Mouse (Mus musculus) lung, postnatal 0 days (tissue): ENCODE results near the gene Mydgf. TPM values are rescaled to one million over a fixed set of nuclear protein-coding genes. Genes with fewer than 3 reads are reported as not detected.

Experiments used
- ATAC-seq: fragments of 200-750 bp; cut with Nextera tagmentation; 2 replicates; pipeline ENCODE4 v1.8.0; 2017; ENCODE audit warnings: moderate library complexity
- DNase-seq: peaks from one replicate; pipeline ENCODE4 v3.0.0-alpha.2; 2016; ENCODE audit warnings: low spot score
- H3K27ac ChIP-seq: fragments of 300-500 bp; sonication (generic); 2 replicates; pipeline ENCODE4 v1.5.1; 2014; ENCODE audit warnings: antibody characterized with exemption, mild to moderate bottlenecking, low read length, mixed read lengths
- H3K27me3 ChIP-seq: fragments of 300-500 bp; sonication (generic); replicated peaks from 2 replicates; pipeline ENCODE4 v1.6.1; 2014; ENCODE audit warnings: low read length, mixed read lengths; ENCODE audit not compliant: insufficient read depth
- H3K36me3 ChIP-seq: fragments of 300-500 bp; sonication (generic); 2 replicates; pipeline ENCODE4 v1.6.1; 2014; ENCODE audit warnings: low read length, mixed read lengths; ENCODE audit not compliant: insufficient read depth
- H3K4me1 ChIP-seq: fragments of 300-500 bp; sonication (generic); 2 replicates; pipeline ENCODE4 v1.6.1; 2014; ENCODE audit warnings: antibody characterized with exemption, low read depth, low read length, mixed read lengths; ENCODE audit not compliant: insufficient read depth
- H3K4me2 ChIP-seq: fragments of 300-500 bp; sonication (generic); replicated peaks from 2 replicates; pipeline ENCODE4 v1.6.1; 2014; ENCODE audit warnings: low read depth, mild to moderate bottlenecking, low read length, moderate library complexity, mixed read lengths
- H3K4me3 ChIP-seq: fragments of 300-500 bp; sonication (generic); 2 replicates; pipeline ENCODE4 v1.5.1; 2014; ENCODE audit warnings: low read depth, low read length
- H3K9ac ChIP-seq: fragments of 300-500 bp; sonication (generic); replicated peaks from 2 replicates; pipeline ENCODE4 v1.6.1; 2014; ENCODE audit warnings: low read depth, mild to moderate bottlenecking
- H3K9me3 ChIP-seq: fragments of 300-500 bp; sonication (generic); 2 replicates; pipeline ENCODE4 v1.6.1; 2016; ENCODE audit warnings: low read length, mixed read lengths
- CTCF ChIP-seq: IDR thresholded peaks from 2 replicates; pipeline ENCODE4 v1.5.1; 2016; ENCODE audit warnings: antibody characterized with exemption, mild to moderate bottlenecking
- EP300 ChIP-seq: IDR thresholded peaks from 2 replicates; pipeline ENCODE4 v1.6.1; 2016; ENCODE audit warnings: antibody characterized with exemption, mild to moderate bottlenecking, control low read depth
- WGBS: fragments of 180-500 bp; shearing (Covaris S2); extraction: QIAGEN DNeasy Blood & Tissue Kit; methylation state at CpG from one replicate; pipeline ENCODE4 v1.1.7; 2014; 5-methylcytosine and 5-hydroxymethylcytosine counted together
- polyA plus RNA-seq: library from polyadenylated mRNA; unstranded; fragments of >200 nt; fragmentation: Nextera tagmentation; extraction: Ambion mirVana; gene quantifications from 2 replicates; pipeline ENCODE4 v1.2.1, GENCODE M21; 2015

The Mydgf gene
- polyA plus RNA-seq, 1 experiment from 2014 or later: 71.2 TPM

DNA sequence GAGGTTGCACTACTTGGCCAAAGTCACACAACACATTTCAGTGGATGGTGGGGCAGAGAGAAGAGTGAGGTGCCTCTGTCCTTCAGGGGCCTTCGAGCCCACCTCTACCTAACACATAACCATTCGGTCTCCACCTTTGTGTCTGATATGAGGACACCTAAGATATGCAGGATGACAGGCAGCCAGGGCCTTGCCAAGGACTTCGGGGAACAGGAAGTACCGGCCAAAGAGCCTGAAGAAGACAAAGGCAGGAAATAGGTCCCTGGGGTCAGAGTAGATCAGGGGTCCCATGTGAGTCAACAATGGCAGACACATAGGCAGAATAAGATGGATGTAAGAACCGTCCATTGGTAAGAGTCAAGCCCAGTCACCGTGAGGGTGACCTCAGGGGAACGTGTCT is 47.2 kb downstream of the Mydgf start:
- ATAC-seq: no peak
- H3K4me2 ChIP-seq: no peak overlapping the region
- WGBS: 63% methylated on average over 7 of the region's 7 CpGs
- H3K27me3 ChIP-seq: peaks cover 19% of the 10 kb centered on the region; the same call in 1 of the 2 replicates
- H3K4me1 ChIP-seq: peaks cover under 1% of the 10 kb centered on the region
- H3K27ac ChIP-seq: no peak overlapping the region
- no peaks in the 10 kb centered on the region for H3K36me3 ChIP-seq
- H3K9me3 ChIP-seq: no peaks in the 10 kb centered on the region
- DNase-seq: no peak
- TF ChIP-seq EP300 (peak; percentile 22; the same call in 1 of the 2 replicates), CTCF (no peak)
- no peak overlapping the region for H3K9ac ChIP-seq
- no peak overlapping the region for H3K4me3 ChIP-seq

DNA sequence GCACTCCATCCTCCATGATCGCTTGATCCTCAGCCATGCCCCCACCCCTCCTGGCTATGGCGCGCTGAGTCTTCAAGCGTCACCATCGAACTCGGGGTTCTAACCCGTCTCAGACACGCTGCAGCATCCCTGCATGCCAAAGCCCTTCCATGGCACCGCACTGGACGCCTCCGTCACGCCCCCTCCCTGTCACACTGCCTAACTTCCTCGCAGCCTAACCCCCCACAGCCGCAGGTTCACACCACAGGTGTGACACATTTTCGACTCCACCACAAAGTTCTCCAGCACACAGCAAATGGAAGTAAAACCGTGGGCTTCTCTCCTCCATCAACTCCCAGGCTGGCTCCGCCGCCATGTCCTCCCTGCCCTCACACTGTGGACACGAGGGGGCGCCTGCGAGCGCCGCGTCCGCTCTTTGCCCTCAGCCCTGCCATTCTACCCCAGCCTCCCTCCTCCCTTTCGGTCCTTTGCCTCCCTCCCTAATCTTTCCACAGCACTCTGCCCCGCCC is 49.2 kb downstream of the Mydgf start:
- peak overlapping the region; percentile 79; the same call in 1 of the 2 replicates for H3K27ac ChIP-seq
- no peaks in the 10 kb centered on the region for H3K9me3 ChIP-seq
- WGBS: 5% methylated on average over 27 of the region's 27 CpGs
- ATAC-seq (peak; percentile 38), DNase-seq (peak; percentile 68)
- 0 out of 2 replicates have a peak, but pooled peaks cover 7% of the 10 kb centered on the region for H3K27me3 ChIP-seq
- H3K4me2 ChIP-seq: peak overlapping the region; percentile 54
- H3K9ac ChIP-seq: no peak overlapping the region
- no peaks in the 10 kb centered on the region for H3K36me3 ChIP-seq
- no peaks in the 10 kb centered on the region for H3K4me1 ChIP-seq
- peak overlapping the region; percentile 25 for H3K4me3 ChIP-seq
- TF ChIP-seq EP300: no peak
- peak; percentile 90 for TF ChIP-seq CTCF

DNA sequence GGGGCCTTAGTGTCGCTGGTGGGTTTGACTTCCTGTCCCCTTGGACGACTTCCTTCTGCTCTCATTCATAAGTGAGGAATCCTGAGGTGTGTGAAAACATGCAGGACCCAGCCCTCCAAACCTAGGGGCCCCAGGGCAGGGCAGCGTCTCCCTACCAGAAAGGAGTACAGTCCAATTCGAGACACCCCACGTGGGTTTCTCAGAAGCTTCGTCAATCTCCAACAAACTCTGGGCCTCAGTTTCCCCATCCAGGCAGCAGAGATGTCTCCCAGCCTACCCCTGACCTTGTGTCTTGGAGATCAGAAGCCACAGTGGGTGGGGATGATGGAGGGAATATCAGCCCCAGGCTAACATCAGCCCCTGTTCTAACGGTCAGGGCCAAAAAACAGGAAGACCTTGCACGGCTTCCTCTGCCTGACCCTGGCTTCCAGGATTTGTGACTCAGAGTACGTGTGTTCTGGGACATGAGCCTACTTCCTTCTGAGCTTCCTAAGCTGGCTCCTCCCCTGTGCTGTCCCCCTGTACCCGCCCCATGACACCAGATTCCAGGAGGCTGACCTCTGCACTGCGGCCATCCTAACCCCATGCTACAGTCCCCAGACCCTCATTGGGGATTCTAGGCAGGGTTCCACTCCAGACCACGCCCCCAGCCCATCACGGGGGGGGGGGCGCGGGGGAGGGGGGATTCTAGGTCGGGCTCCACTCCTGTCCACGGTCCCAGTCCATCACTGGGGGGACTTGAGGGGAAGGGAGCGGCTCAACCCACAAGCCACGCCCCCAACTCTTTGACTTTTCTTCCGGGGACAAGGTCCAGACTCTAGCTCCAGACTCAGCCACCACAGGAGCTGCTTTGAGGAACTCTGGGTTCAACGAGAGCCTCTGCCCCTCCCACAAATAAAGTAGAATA is 50.0 kb downstream of the Mydgf start:
- 14% methylated on average over 17 of the region's 21 CpGs for WGBS
- TF ChIP-seq CTCF (no peak), EP300 (peak; percentile 76)
- no peak overlapping the region for H3K9ac ChIP-seq

DNA sequence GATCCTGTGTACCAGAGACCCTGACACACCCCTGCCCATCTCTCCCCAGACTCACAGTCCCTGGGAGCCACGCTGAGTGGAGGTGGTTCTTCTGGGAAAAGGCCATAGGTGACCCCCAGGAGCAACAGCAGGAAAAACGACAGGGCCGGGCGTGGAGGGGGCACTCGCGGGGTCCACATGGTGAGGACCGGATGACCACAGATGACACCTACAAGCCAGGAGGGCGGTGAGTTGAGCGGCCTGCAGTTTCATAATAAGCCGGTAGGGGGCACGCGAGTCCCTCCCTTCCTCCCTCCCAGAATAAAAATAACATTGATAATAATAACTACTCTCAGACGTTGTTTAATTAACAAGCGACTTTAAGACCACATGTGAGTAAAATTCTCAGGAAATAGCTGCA is 51.1 kb downstream of the Mydgf start:
- no peak overlapping the region for H3K4me2 ChIP-seq
- no peaks in the 10 kb centered on the region for H3K9me3 ChIP-seq
- H3K27ac ChIP-seq: no peak overlapping the region
- no peak overlapping the region for H3K9ac ChIP-seq
- ATAC-seq: 0 out of 2 replicates have a peak, but pooled peaks have one; percentile 6
- TF ChIP-seq EP300: no peak
- TF ChIP-seq CTCF: peak; percentile 89
- no peaks in the 10 kb centered on the region for H3K4me1 ChIP-seq
- DNase-seq: peak; percentile 77
- H3K36me3 ChIP-seq: no peaks in the 10 kb centered on the region
- H3K27me3 ChIP-seq: no peaks in the 10 kb centered on the region
- no peak overlapping the region for H3K4me3 ChIP-seq
- 2% methylated on average over 14 of the region's 14 CpGs for WGBS

More for the DNA sequence above, 50.0 kb downstream of the Mydgf start:
- peak overlapping the region; percentile 87 for H3K27ac ChIP-seq
- no peaks in the 10 kb centered on the region for H3K36me3 ChIP-seq
- peak overlapping the region; percentile 54 for H3K4me2 ChIP-seq
- no peaks in the 10 kb centered on the region for H3K27me3 ChIP-seq
- H3K9me3 ChIP-seq: no peaks in the 10 kb centered on the region
- DNase-seq: peak; percentile 90
- H3K4me3 ChIP-seq: 0 out of 2 replicates have a peak overlapping the region, but pooled peaks have one; percentile 25
- no peaks in the 10 kb centered on the region for H3K4me1 ChIP-seq
- peak; percentile 89 for ATAC-seq

DNA sequence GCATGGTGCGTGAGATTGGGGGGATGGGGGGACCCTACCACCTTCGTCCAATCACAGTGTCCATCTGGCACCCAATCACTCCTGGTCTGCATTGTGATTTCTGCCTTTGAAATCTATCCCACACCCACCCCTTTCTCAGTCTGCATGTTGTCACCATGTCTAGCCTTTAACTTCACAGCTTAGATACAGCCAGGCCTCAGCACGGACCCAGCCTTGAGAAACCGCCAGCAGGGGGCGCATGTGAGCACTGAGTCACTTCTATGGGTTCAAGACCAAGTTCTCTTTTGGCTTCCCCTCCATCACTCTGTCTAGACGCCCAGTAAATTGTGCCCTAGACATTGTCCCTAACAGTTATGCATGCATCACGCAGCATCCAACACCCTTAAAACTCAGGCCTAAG is 51.9 kb downstream of the Mydgf start:
- Histone ChIP-seq H3K4me2 (no peak overlapping the region), H3K27ac (no peak overlapping the region), H3K4me3 (no peak overlapping the region), H3K9ac (no peak overlapping the region), H3K9me3 (no peaks in the 10 kb centered on the region), H3K36me3 (no peaks in the 10 kb centered on the region), H3K27me3 (no peaks in the 10 kb centered on the region), H3K4me1 (no peaks in the 10 kb centered on the region)
- ATAC-seq (no peak), DNase-seq (peak; percentile 46)
- 36% methylated on average over 7 of the region's 7 CpGs for WGBS
- TF ChIP-seq EP300 (no peak), CTCF (peak; percentile 81)

DNA sequence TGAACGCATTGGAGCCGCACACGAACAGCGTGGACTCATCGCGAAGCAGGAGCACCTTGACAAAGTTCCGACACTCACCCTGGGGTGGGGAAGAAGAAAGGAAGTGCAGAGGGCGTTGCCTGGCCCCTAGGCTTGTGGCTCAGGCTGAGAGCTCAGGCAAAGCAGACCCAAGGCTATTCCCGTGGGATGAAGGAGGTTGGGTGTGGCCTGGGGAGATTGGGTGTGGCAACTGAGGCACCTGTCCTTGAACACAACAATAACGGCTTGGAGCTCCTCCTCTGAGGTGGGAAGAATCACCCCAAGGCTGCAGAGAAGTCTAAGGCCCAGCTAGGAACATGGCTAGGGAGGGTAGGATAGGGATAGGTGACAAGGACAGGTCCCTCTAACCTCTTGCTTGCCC is 52.6 kb downstream of the Mydgf start:
- no peaks in the 10 kb centered on the region for H3K4me1 ChIP-seq
- H3K9ac ChIP-seq: no peak overlapping the region
- H3K9me3 ChIP-seq: no peaks in the 10 kb centered on the region
- no peak overlapping the region for H3K4me3 ChIP-seq
- WGBS: 91% methylated on average over 10 of the region's 10 CpGs
- ATAC-seq (no peak), DNase-seq (no peak)
- no peak overlapping the region for H3K4me2 ChIP-seq
- H3K27ac ChIP-seq: no peak overlapping the region
- no peaks in the 10 kb centered on the region for H3K36me3 ChIP-seq
- H3K27me3 ChIP-seq: no peaks in the 10 kb centered on the region
- no peak for TF ChIP-seq EP300
- no peak for TF ChIP-seq CTCF
